Mouse (Mus musculus): ENCODE results near the gene Osbpl9.
A peak's percentile ranks its signal among the peaks of the same experiment; 100 is the strongest.

Osbpl9 gene

DNA sequence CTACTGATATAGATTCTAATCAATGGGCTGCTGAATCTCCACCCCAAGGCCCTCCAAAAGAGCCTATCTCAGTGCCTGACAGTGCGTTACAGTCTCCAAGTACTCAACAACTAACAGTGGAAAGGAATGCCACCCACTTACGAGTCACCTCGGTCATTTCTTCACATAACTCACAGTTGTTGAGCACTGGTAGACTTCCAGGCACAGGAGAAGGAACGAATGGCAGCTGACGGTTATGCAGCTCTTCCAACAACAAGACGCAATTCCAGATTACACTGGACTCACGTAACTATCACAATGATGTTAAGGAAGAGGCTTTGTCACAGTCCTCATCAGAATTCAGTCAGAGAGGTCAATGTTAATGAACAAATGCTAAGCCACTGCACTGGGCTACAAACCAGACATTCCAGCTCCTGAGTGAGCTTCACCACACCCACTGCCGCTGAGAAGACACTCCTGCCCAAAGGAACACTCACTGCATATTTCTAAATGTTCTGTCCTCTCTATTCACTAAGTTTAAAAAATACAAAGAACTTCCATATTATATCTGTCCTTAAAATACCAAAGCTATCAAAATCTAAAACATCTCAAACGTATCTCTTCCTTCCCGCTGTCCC is 70.7 kb downstream of the Osbpl9 start:
- DNase-seq (ENCODE audit: low spot score) = no peak

GRCm38 (mm10) chr4:109128971-109129370 is 73.1 kb downstream of the Osbpl9 start:
- no peak for DNase-seq (ENCODE audit: low spot score)

DNA sequence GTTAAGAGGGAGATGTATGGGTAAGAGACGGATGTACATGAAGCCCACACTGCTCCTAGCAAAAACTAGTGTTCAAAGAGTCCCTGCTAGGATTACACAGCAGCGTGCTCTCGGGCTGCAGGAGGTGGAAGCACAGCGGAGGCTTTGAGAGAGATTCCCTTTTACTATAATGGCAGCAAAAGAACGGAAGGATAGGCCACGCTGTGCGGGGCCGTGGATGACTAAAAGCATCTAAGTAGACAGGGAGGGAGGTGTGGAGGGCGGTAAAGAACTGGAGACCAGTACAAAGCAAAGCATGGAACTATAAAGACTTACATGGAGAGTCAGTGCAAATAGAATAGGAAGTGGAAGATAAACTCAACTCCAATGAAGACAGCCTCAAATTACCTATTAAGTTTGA is 74.1 kb downstream of the Osbpl9 start:
- DNase-seq (ENCODE audit: low spot score) = no peak

DNA sequence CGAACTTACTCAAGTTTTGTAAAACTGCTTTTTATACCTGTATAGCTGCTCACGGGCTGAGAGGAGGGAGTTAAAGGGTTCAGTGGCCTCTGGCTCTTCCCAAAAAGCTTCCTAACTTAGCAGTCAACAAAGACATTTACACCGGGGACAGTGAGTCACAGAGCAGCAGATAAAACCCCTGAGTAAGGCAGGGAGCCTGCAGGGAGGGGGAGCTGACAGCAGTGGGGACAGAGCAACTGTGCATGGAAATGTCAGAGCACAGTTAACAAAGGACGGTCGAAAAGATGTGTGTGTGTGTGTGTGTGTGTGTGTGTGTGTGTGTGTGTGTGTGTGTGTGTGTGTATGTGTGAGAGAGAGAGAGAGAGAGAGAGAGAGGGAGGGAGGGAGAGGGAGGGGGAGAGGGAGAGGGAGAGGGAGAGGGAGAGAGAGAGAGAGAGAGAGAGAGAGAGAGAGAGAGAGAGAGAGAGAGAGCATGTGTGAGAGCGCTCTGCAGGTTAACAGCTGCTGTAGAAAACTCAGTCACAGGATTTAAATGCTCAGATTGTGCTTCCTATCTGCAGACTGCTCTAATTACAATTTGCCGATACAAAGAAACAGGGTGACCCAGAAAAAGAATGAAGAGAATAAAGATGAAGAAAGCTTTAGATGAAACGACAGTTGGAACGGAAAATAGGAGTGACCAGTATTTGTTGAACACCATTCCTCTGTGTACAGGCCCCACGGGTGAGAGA is 75.1 kb downstream of the Osbpl9 start:
- DNase-seq (ENCODE audit: low spot score) = peak; percentile 5

GRCm38 (mm10) chr4:109125746-109126425 is 76.2 kb downstream of the Osbpl9 start:
- no peak for DNase-seq (ENCODE audit: low spot score)

- DNase-seq (ENCODE audit: low spot score) = no peak
These were observed 79.1 kb downstream of the Osbpl9 start for GRCm38 (mm10) chr4:109122830-109123555.

DNA sequence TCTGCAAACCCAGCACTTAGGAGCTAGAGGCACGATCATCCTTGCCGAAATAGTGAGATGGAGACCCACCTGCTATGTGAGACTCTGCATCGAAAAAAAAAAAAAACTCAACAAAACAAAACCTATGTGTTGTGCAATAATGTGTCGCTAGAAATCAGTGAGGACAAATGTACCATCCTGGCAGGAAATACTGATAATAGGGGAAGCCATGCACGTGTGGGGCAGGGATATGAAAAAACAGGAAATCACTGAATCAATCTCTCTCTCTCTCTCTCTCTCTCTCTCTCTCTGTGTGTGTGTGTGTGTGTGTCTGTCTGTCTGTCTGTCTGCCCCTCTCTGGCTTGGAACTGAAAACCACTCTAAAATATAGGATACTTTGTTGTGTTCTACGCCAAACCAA is 81.3 kb downstream of the Osbpl9 start:
- DNase-seq (ENCODE audit: low spot score) = no peak

DNA sequence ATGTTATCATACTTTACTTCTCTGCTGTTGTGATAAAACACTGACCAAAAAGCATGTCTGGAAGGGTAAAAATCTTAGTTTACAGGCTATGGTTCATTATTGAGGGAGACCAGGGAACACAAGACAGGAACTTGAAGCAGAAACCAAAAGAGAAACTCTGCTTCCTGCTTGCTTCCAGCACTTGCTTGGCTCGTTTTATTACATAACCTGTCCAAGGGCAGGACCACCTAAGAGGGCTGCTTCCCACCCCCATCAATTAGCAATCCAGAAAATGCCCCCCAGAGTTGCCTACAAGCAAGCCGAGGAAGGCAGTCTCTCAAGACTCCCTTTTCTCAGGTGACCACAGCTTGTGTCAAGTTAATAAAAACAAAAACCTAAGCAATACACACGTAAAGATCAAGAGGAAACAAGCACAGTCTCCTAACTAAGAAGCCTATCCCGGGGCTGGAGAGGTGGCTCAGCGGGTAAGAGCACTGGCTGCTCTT is 82.4 kb downstream of the Osbpl9 start:
- no peak for DNase-seq (ENCODE audit: low spot score)

- DNase-seq (ENCODE audit: low spot score) = no peak
These were observed 83.8 kb downstream of the Osbpl9 start for GRCm38 (mm10) chr4:109118327-109118659.

- DNase-seq (ENCODE audit: low spot score) = peak; percentile 95
These were observed 84.3 kb downstream of the Osbpl9 start for GRCm38 (mm10) chr4:109117596-109118326.

DNA sequence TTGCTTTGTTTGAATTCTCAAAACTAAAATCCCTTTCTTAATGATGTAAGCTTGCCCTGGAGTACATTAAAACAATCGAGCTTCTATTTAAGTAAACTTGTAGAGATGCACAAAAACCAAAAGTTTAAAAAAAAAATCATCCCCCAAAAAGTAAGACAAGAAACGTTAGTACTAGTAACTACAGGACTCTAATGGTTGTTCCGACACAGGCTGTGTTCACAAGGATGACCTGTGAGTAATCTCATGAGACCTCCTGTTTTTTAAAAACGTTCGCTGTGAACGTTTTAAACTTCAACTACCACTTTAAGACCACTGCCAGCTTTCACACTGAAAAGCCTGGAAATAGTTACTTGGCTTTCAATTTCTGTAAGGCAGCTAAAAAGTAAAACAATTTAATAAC is 85.1 kb downstream of the Osbpl9 start:
- no peak for DNase-seq (ENCODE audit: low spot score)

- DNase-seq (ENCODE audit: low spot score) = no peak
These were observed 85.6 kb downstream of the Osbpl9 start for GRCm38 (mm10) chr4:109116494-109116893.

- no peak for DNase-seq (ENCODE audit: low spot score)
These were observed 86.3 kb downstream of the Osbpl9 start for GRCm38 (mm10) chr4:109115742-109116141.

- DNase-seq (ENCODE audit: low spot score) = no peak
These were observed 87.8 kb downstream of the Osbpl9 start for GRCm38 (mm10) chr4:109114308-109114707.

DNA sequence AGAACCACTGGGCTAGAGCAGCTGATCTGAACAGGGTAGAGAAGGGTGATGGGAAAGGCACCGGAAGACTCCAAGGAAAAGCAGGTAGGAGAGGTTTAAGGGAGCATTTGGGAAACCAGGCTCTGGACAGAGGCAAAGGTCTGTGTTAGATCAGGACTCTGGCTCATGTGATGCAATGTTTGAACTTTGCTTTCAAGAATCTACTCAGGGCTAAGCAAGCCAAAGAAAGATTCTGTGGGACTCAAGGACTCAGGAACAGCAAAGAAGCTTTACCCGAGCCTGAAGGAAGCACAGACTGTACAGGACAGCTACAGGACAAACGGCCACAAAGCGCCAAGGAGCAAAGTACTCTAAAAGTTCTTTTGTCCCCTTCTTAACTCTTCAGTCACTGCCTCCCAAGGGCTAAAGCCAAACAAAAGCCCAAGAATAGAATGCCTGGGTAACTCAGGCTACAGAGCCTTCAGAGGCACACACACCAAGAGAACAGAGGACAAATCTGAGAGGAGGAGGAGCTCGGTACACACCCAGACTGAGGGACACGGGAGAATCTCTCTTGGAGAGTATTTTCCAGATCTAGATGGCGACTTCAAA is 89.1 kb downstream of the Osbpl9 start:
- no peak for DNase-seq (ENCODE audit: low spot score)

DNA sequence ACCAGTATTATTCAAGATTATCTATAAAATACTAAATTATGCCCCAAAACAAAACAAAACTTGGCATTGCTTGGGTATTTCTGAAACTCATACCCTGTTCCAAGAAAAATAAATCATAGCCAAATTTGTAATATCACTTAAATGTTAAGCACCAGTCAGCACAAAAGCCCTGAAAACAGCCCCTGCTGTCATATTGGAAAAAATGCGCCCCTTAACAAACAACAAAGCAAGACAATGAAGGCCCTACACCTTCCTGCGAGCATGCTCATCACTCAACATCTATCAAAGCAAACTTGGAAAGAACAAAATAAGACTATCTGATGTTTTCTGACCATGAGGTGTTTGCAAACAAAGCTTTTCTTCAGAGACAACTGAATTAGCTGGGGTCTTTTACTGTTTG is 91.1 kb downstream of the Osbpl9 start:
- no peak for DNase-seq (ENCODE audit: low spot score)

DNA sequence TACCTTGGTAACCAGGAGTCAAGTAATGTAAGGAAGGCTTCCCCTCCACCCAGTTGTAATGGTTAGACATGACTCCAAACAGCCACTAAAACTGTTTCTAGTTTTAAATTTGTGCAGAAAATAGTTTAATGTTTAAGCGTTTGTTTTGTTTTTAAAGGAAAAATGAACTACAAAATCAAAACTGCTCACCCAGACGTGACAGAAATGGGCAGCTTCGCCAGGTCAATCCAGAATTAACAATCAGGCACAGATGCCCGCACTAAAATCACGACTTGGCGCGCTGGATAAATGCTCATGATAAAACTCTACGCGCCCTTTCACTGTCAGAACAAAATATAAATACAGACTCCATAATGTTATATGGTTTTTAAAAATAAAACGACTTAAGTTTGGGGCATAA is 92.4 kb downstream of the Osbpl9 start:
- no peak for DNase-seq (ENCODE audit: low spot score)

DNA sequence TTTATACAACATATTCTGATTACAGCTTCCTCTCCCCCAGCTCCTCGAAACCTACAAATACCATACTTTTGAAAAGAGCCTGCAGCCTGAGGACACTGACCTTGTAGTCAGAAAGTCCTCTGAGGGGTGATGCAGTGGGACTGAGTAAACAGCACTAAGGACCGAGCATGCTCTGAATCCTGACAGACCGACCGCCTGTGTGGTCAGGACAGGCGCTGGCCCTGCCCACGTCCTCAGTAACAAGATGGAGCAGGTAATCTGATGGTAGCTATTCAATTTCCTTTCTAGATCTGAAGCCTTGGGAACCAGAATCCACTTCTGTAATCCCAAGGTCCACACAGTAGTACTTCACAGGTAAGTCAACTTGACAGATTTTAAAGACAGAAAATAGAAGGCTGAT is 93.1 kb downstream of the Osbpl9 start:
- DNase-seq (ENCODE audit: low spot score) = no peak

- DNase-seq (ENCODE audit: low spot score) = no peak
These were observed 95.5 kb downstream of the Osbpl9 start for GRCm38 (mm10) chr4:109106594-109106993.

DNA sequence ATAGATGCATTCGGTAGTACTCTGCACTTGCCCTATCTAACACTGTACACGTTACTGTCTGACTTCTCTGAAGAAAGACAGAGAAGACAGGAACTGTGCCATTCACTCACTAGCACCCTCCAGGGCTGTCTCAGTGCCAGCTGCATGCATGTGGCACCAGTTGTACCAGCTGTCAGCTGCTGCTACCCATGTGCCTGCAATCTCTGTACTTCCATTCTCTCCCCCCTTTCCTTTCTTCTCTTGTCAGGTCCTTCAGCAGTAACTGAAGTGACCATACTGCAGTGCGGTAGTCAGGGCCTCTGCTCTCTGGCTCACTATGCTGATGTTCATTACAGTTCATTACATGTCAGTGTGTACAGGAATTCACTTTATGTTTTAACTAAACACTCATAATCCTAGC is 96.0 kb downstream of the Osbpl9 start:
- DNase-seq (ENCODE audit: low spot score) = no peak

GRCm38 (mm10) chr4:109105254-109105653 is 96.8 kb downstream of the Osbpl9 start:
- DNase-seq (ENCODE audit: low spot score) = no peak

Measured in embryo, embryonic 10 days (tissue).